Mouse (Mus musculus) midbrain, postnatal 0 days (tissue): Measurements from ENCODE around the gene H2-Oa. TPM values are rescaled to one million over a fixed set of nuclear protein-coding genes. Genes with fewer than 3 reads are reported as not detected.

Experiments
- ATAC-seq: fragments of 200-750 bp; cut with Nextera tagmentation; 2 replicates; pipeline ENCODE4 v1.8.0; 2017; ENCODE audit warnings: moderate number of reproducible peaks, mild to moderate bottlenecking, moderate TSS enrichment, moderate library complexity; ENCODE audit not compliant: low FRiP score
- DNase-seq: peaks from one replicate; pipeline ENCODE4 v3.0.0-alpha.2; 2015; ENCODE audit warnings: low spot score
- H3K27ac ChIP-seq: fragments of 300-500 bp; sonication (generic); 2 replicates; pipeline ENCODE4 v1.5.1; 2014; ENCODE audit warnings: low read depth, mild to moderate bottlenecking, low read length, mixed read lengths
- H3K27me3 ChIP-seq: fragments of 300-500 bp; sonication (generic); 2 replicates; pipeline ENCODE4 v1.6.1; 2014; ENCODE audit warnings: low read length, control low read depth, mixed read lengths; ENCODE audit not compliant: insufficient read depth
- H3K36me3 ChIP-seq: fragments of 300-500 bp; sonication (generic); 2 replicates; pipeline ENCODE4 v1.6.1; 2014; ENCODE audit warnings: low read length, control low read depth, mixed read lengths; ENCODE audit not compliant: insufficient read depth
- H3K4me1 ChIP-seq: fragments of 300-500 bp; sonication (generic); 2 replicates; pipeline ENCODE4 v1.6.1; 2014; ENCODE audit warnings: mild to moderate bottlenecking, control low read depth, antibody characterized with exemption, low read length, mixed read lengths; ENCODE audit not compliant: insufficient read depth
- H3K4me2 ChIP-seq: fragments of 300-500 bp; sonication (generic); 2 replicates; pipeline ENCODE4 v1.6.1; 2014; ENCODE audit warnings: low read depth, mild to moderate bottlenecking, low read length, mixed read lengths; ENCODE audit not compliant: poor library complexity, severe bottlenecking
- H3K4me3 ChIP-seq: fragments of 300-500 bp; sonication (generic); 2 replicates; pipeline ENCODE4 v1.5.1; 2014; ENCODE audit warnings: low read depth, mild to moderate bottlenecking, low read length, moderate library complexity
- H3K9ac ChIP-seq: fragments of 300-500 bp; sonication (generic); replicated peaks from 2 replicates; pipeline ENCODE4 v1.6.1; 2014; ENCODE audit warnings: mild to moderate bottlenecking, low read length, moderate library complexity, mixed read lengths; ENCODE audit not compliant: poor library complexity, severe bottlenecking
- H3K9me3 ChIP-seq: fragments of 300-500 bp; sonication (generic); 2 replicates; pipeline ENCODE4 v1.6.1; 2016; ENCODE audit warnings: low read length, control low read depth
- CTCF ChIP-seq: IDR thresholded peaks from 2 replicates; pipeline ENCODE4 v1.5.1; 2016; ENCODE audit warnings: antibody characterized with exemption, mild to moderate bottlenecking
- WGBS: fragments of 180-500 bp; shearing (Covaris S2); extraction: QIAGEN DNeasy Blood & Tissue Kit; methylation state at CpG from one replicate; pipeline ENCODE4 v1.1.7; 2014; 5-methylcytosine and 5-hydroxymethylcytosine counted together
- polyA plus RNA-seq: library from polyadenylated mRNA; unstranded; fragments of >200 nt; fragmentation: Nextera tagmentation; extraction: Ambion mirVana; gene quantifications from 2 replicates; pipeline ENCODE4 v1.2.1, GENCODE M21; 2015
- total RNA-seq: library from RNA; depleted of rRNA; stranded (reverse); fragments of >200 nt; gene quantifications from 2 replicates; pipeline ENCODE4 v1.2.3, GENCODE M21; 2014; rRNA removed

H2-Oa gene
- not detected in 2 replicates for total RNA-seq
- polyA plus RNA-seq = 0.23 TPM in 1 of 2 replicates, not detected in the other

DNA sequence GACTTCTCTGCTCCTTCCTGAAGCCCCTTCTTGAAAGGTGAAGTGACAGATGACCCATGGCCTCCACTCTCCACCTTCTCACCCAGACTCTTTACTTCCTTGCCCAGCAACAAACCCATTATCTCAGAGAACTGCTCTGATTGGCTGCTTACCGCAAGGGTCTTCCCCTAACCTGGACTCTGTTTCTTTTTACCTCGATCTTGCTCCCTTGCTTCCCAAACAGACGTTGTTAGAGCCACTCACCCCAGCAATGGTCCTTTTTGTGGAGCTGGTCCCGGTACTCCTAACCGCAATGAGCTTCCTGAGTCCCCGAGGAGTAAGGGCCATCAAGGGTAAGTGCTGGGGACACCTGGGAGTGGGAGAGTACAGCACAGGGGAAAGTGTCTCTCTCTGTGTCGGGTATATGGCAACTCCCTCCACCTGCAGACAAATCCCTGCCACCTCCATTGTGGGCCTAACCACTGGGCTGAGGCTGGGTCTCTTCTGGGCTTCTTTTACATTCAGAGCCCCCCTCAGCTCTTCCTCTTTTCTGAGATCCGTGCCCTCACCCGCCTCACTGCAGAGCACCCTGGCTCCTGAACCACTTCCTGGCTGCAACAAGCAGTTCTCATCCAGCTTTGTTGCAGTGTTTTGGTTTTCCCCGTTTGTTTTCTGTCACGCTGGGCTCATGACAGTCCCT, at the start of gene H2-Oa:
TSS of gene H2-Oa (plus strand) at position 144 of the 679 bp plus-strand sequence.
- Histone ChIP-seq H3K4me3 (no peak within 1 kb of the TSS), H3K36me3 (no peaks in the 10 kb centered on the region), H3K27ac (no peak within 1 kb of the TSS), H3K4me2 (no peak within 1 kb of the TSS), H3K27me3 (no peaks in the 10 kb centered on the region), H3K9me3 (no peaks in the 10 kb centered on the region), H3K4me1 (no peaks in the 10 kb centered on the region), H3K9ac (no peak within 1 kb of the TSS)
- WGBS = 47% methylated on average over 11 of the region's 11 CpGs
- no peak for TF ChIP-seq CTCF
- no peak for DNase-seq
- ATAC-seq = no peak

DNA sequence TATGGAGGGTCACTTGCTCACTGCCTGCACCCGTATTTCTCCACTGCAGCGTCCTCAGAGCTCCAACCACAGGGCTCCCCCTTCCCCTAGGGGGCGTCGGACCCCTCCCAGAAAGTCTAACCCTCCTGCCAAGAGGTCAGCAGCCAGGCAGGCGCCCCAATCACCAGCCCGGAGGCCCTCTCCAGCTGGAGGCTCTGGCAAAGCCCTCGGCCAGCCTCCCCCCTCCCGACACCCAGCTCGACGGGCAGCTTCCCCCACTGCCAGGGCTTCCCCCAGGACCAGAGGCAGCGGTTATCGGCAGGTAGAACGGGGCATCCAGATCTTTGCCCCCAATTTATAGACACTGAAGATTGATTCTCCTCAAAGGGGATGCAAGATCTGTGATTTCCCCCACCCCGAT, 46.2 kb upstream of the H2-Oa start:
- no peaks in the 10 kb centered on the region for H3K4me1 ChIP-seq
- H3K27ac ChIP-seq = no peak overlapping the region
- H3K9ac ChIP-seq = no peak overlapping the region
- H3K36me3 ChIP-seq = no peaks in the 10 kb centered on the region
- H3K4me3 ChIP-seq = no peak overlapping the region
- 79% methylated on average over 14 of the region's 14 CpGs for WGBS
- H3K27me3 ChIP-seq = no peaks in the 10 kb centered on the region
- DNase-seq (no peak), ATAC-seq (no peak)
- H3K9me3 ChIP-seq = no peaks in the 10 kb centered on the region
- TF ChIP-seq CTCF = no peak
- no peak overlapping the region for H3K4me2 ChIP-seq

DNA sequence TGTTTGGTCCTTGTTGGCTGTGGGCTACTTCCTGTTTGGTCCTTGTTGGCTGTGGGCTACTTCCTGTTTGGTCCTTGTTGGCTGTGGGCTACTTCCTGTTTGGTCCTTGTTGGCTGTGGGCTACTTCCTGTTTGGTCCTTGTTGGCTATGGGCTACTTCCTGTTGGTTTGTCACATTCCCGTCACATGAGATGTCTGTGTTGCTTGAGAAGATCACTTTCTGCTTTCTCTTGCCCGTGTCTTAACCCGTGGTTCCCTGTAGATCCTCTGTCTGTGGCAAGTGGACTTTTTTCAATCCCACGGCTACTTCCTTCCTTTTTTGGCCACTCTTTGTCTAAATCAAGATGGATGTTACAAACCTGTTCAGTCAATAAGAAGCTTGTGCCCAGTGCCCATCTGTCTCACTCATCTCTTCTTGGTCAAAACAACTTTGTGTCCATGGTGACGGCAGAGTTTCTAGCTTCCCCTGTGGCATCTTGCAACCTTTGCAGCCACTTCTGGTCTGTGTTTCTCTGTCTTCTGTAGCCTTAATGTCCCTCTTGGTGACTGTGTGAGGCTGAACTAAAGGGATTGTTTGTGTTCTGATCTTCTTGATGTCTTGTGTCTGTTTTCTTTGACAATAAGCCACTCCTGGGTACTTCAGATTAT, 44.6 kb upstream of the H2-Oa start:
- Histone ChIP-seq H3K27ac (no peak overlapping the region), H3K4me3 (no peak overlapping the region), H3K9me3 (no peaks in the 10 kb centered on the region), H3K4me1 (no peaks in the 10 kb centered on the region), H3K36me3 (0 out of 2 replicates have a peak, but pooled peaks cover 3% of the 10 kb centered on the region), H3K27me3 (no peaks in the 10 kb centered on the region), H3K9ac (no peak overlapping the region), H3K4me2 (no peak overlapping the region)
- ATAC-seq (no peak), DNase-seq (no peak)
- TF ChIP-seq CTCF = no peak
- WGBS = 93% methylated on average over 5 of the region's 5 CpGs

DNA sequence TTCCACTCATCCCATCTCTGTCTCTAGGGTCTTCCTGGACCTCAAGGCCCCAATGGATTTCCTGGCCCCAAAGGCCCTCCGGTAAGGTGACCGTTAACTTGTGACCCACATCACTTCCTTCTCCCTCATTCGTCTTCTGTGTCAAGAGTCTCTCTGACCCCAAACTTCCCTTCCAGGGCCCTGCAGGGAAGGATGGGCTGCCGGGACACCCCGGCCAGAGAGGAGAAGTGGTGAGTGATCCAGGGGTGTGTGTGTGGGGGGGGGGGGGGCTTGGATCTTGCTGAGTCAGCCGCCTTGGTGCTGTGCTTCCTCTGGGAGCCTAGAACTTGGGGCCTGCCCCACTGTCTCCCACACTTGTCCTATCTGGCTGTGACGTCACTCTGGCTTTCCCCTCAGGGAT, 34.9 kb upstream of the H2-Oa start:
- ATAC-seq (no peak), DNase-seq (no peak)

DNA sequence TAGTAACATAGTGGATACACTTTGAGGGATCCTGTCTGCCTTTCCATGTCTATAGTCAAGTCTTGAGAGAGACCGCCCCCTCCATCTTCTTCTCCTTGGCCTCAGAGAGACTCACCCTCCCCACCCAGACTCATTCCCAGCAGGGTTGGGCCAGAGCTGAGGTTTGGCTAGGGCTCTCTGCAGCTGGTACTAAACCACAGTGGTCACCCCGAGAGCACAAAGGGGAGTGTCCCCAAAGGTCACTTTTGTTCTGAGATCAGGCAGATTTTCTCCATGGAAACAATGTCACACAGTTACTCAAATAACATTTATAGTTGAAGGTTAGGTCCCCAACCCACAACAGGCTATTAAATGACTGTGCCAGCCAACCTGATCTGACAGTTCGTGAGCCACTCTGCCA, 23.3 kb upstream of the H2-Oa start:
- no peak for TF ChIP-seq CTCF
- Histone ChIP-seq H3K36me3 (no peaks in the 10 kb centered on the region), H3K27me3 (no peaks in the 10 kb centered on the region), H3K9ac (no peak overlapping the region), H3K4me1 (no peaks in the 10 kb centered on the region), H3K4me2 (no peak overlapping the region), H3K4me3 (no peak overlapping the region), H3K9me3 (no peaks in the 10 kb centered on the region), H3K27ac (no peak overlapping the region)
- WGBS = 52% methylated on average over 3 of the region's 3 CpGs
- DNase-seq (no peak), ATAC-seq (no peak)

More for the DNA sequence above, 34.9 kb upstream of the H2-Oa start:
- no peak for TF ChIP-seq CTCF
- Histone ChIP-seq H3K4me2 (no peak overlapping the region), H3K9ac (no peak overlapping the region), H3K27ac (no peak overlapping the region), H3K4me1 (no peaks in the 10 kb centered on the region), H3K9me3 (no peaks in the 10 kb centered on the region), H3K36me3 (0 out of 2 replicates have a peak, but pooled peaks cover 6% of the 10 kb centered on the region), H3K27me3 (no peaks in the 10 kb centered on the region), H3K4me3 (no peak overlapping the region)
- WGBS = 74% methylated on average over 6 of the region's 7 CpGs

DNA sequence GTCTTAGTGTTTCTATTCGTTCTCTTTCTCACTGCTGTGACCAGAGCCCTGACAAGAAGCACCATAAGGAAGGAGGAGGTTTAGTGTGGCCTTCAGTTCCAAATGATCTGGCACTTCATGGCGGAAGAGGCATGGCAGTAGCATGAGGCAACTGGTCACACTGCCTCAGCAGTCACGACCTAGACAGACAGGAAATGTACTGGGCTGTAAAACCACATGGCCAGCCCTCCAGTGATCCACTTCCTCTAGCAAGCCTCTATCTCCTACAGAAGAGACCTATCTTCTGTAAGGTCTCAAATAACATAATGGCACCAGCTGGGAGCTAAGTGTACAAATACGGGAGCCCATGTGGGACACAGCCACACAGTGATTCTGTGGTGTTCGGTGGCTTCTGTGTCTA, 20.0 kb upstream of the H2-Oa start:
- ATAC-seq (no peak), DNase-seq (no peak)
- Histone ChIP-seq H3K4me1 (no peaks in the 10 kb centered on the region; the same call in 1 of the 2 replicates), H3K27me3 (no peaks in the 10 kb centered on the region), H3K4me2 (no peak overlapping the region), H3K9ac (no peak overlapping the region), H3K9me3 (no peaks in the 10 kb centered on the region), H3K36me3 (no peaks in the 10 kb centered on the region), H3K4me3 (no peak overlapping the region), H3K27ac (no peak overlapping the region)
- WGBS = 81% methylated on average over 5 of the region's 5 CpGs
- no peak for TF ChIP-seq CTCF
